Mouse (Mus musculus) mouse embryonic stem cell (cell line): ENCODE measurements at regions not wholly inside any gene's neighbourhood (a gene's known extent, or its start where the extent isn't known, plus 50 kb on each side); places are given as distances from the start of the nearest gene placed in this dataset.
"Not testable (repeated sequence)": the region's sequence is repeated elsewhere in the genome, so short reads cannot be mapped to it uniquely, and the experiment has no call there.

Experiments
- in situ Hi-C, 2 experiments: fragments of 300-500 bp; cut with MboI; formaldehyde crosslinking; loops; 1 replicate in 1 of 2; 3 replicates in 1 of 2; pipeline ENCODE4 v1.14.3; 2019 to 2020; ENCODE audit warnings: low sequenced_read_pairs in 2 of 2, low pct_unique_long_range_greater_than_20kb in 1 of 2, mixed read lengths in 1 of 2; ENCODE audit not compliant: unreplicated experiment in 1 of 2

DNA sequence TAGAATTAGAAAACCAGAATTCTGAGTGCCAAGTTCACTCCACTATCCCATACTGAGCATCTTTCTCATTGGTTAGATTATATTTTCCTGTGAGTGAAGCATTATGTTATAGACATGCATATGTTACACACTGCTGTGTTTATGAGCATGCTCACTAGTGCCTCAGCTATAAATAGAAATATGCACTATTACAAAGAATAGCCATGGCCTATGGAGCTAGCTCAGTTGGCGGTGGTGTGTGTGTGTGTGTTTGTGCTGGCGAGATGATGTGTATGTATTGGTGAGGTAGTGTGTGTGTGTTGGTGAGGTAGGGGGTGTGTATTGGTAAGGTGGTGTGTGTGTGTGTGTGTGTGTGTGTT is 106.2 kb downstream of the Sec31a start:
- in situ Hi-C loops: loop anchor here in 1 of 2 experiments (25.0 kb wide), 1 partner anchor 372 kb away; no protein-coding TSS in a partner anchor

DNA sequence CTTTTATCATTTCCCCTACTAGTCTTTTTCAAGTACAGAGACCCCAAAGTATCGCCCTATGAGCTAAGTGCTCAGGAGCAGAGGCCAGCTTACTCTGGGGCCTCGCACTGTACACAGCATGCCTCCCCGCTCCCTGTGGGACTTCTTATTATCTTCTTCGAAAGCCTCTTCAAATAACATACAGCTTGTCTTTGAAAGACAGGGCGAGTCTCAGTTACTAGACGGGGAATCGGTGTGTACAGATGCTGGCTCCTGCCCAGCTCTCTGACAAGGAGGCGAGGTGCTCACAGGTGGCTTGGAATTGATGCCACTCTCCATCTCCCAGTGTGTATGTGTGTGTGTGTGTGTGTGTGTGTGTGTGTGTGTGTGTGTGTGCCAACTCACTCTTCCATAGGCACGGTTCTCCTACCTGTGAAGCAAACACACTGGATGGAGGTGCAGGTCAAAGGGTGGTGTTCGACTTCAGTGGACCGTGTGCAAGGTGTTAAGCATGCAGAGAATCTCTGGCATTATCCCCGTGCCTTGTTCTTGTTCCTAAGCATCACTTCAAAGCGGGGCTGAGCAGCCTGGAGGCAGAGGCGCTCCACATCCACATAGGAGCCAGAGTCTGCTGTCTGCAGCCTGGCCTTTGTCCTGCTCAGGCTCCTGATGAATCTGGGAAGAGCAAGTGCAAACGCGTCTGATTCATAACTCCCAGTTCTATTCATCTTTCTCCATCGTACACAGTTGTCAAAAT is 106.8 kb downstream of the Sec31a start:
- in situ Hi-C loops: loop anchor here in 1 of 2 experiments (25.0 kb wide), 1 partner anchor 372 kb away; no protein-coding TSS in a partner anchor

DNA sequence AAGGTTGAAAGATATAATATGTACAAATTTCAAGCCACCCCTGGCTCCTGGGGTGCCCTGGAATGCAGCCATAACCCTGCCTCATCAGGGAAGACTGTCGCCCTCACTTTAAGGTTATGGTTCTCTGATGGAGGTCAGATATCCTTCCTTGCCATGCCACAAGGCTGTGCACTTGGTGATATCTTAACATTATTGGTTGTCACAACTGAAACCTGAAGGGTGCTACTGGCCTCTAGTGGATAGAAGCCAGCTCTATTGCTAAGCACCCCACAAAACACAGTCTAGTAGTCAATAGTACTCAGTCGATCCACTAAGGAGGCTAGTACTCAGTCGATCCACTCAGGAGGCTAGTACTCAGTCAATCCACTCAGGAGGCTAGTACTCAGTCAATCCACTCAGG is 111.6 kb downstream of the Sec31a start:
- in situ Hi-C loops: loop anchor here in 1 of 2 experiments (25.0 kb wide), 1 partner anchor 367 kb away; no protein-coding TSS in a partner anchor

- in situ Hi-C loops: loop anchor here in 1 of 2 experiments (25.0 kb wide), 1 partner anchor 365 kb away; no protein-coding TSS in a partner anchor
Observed at GRCm38 (mm10) chr5:100302068-100302775, 113.8 kb downstream of the Sec31a start.

- in situ Hi-C loops: no loop called here
Observed at GRCm38 (mm10) chr5:100299141-100299540, 116.9 kb downstream of the Sec31a start.

- in situ Hi-C loops: no loop called here
Observed at GRCm38 (mm10) chr5:100294189-100294588, 121.8 kb downstream of the Sec31a start.

GRCm38 (mm10) chr5:100280215-100280614 is 120.6 kb upstream of the Tmem150c start:
- in situ Hi-C loops: no loop called here

DNA sequence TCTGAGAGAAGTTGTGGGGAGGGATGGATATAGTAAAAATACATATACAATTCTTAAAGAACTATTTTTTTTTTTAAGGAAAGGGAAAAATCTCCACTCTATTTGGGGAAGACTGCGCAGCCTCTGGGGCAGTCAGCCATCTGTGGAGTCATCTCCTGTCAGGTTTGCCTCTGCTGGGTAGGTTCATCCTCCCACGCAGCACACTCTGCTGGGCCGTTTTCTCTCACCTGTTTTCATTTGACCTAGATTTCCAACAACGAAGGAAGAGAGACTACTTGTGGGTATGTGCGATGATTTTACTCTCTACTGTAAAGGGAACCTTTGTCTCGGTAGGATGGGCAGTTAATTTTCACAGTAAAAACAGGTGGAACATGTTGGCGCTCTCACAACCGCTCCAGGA is 119.9 kb upstream of the Tmem150c start:
- in situ Hi-C loops: no loop called here

DNA sequence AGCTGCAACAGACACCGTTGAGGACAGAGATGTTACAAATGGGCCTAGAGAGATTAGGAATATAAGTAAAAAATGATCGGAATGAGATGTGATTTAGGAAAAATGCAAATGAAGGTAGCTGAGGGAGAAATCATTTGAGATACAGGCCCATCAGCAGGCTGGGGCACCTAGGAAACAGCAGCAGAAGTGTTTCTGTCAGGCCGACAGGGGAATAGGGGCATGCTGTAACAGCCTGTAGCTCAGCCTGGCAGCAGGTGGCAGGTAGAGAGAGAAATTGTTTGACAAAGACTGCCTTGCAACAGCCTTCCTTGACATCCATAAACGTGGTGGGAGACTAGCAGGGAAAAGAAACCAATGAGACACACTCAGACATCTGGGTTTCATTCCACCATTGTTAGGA is 115.1 kb upstream of the Tmem150c start:
- in situ Hi-C loops: no loop called here

DNA sequence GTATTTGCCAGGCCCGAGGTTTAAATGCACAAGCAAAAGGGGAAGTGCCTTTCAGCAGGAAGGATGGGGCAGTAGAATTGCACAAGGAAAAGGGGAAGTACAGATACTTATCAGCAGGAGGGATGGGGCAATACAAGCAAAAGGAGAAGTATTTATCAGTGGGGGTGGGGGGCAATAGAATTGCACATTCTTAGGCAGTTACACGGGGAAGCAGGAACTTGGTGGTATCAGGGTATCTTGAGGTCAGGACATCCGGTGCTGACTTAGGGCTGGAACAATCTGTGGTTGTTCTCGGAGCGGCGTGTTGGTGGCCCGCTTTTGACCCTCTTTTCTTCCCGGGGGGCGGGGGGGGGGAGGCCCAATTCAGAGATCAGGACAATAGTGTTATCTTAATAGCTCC is 112.4 kb upstream of the Tmem150c start:
- in situ Hi-C loops: not testable (repeated sequence)

- in situ Hi-C loops: no loop called here
Observed at GRCm38 (mm10) chr5:100270841-100271686, 111.5 kb upstream of the Tmem150c start.

- in situ Hi-C loops: no loop called here
Observed at GRCm38 (mm10) chr5:100268111-100268878, 108.7 kb upstream of the Tmem150c start.

- in situ Hi-C loops: no loop called here
Observed at GRCm38 (mm10) chr5:100266671-100267510, 107.3 kb upstream of the Tmem150c start.

- in situ Hi-C loops: no loop called here
Observed at GRCm38 (mm10) chr5:100259803-100260693, 100.4 kb upstream of the Tmem150c start.

DNA sequence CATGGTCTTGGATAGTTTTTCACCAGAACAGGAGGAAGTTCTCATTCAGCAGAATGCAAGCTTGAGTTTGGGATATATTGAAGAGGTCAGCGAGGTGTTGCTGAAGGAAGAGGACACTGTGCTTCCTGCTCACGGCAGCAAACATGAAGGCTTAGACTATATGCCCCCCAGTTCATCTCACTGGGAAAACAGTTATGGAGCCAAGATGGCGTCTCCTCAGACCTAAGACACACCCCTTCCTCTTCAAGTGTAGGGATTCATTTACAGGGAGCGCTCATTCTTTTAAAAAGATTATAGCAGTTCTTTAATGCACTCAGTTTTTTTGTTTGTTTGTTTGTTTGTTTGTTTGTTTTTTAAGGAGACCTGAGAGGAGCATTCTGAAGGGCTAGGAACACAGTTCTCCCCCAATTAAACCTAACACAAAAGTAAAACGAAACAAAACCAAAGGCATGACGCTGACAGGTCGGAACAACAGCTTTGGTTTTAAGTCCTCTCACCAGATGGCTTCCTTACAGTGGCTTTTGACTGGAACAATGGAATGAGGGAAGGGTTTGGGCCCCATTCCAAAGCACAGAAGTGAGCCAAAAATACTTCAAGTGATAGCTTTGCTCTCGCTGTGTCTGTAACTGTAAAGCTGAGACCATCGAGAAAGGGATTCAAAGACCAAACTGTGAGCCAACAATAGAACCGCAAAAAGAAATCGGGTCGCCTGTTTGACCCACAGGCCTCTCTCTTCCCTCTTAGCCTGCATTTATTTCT is 99.5 kb upstream of the Tmem150c start:
- in situ Hi-C loops: no loop called here

- in situ Hi-C loops: no loop called here
Observed at GRCm38 (mm10) chr5:100255276-100255675, 95.7 kb upstream of the Tmem150c start.
